Mouse (Mus musculus) right cerebral cortex, postnatal 25 days (tissue): Measurements from ENCODE around the gene Xndc1.

Source experiments
- DNase-seq: peaks from one replicate; pipeline ENCODE4 v3.0.0; 2022

The Xndc1 gene

DNA sequence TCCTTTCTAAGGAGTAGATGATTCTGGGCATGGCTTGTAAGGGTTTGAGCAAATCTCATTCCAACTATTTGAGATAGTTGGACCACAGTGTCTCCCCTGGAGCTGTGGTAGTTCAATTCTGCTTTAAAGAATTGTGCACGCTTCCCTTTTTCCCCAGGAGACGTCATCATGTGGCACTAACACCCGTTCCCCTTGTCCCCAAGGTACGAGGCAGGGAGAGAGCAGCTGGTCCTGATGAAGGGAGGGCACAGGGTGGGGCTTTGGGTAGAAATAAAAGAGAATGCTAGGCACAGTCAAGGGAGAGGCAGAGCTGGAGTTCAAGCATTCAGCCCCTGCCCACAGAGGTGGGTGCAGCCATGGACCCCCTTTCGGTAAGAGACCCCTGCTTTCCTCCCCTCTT is 17.5 kb downstream of the Xndc1 start, which contains the start of gene Trpc2:
Trpc2 (plus strand) TSS at position 301 of the 400 bp plus-strand sequence.
- no peak for DNase-seq

DNA sequence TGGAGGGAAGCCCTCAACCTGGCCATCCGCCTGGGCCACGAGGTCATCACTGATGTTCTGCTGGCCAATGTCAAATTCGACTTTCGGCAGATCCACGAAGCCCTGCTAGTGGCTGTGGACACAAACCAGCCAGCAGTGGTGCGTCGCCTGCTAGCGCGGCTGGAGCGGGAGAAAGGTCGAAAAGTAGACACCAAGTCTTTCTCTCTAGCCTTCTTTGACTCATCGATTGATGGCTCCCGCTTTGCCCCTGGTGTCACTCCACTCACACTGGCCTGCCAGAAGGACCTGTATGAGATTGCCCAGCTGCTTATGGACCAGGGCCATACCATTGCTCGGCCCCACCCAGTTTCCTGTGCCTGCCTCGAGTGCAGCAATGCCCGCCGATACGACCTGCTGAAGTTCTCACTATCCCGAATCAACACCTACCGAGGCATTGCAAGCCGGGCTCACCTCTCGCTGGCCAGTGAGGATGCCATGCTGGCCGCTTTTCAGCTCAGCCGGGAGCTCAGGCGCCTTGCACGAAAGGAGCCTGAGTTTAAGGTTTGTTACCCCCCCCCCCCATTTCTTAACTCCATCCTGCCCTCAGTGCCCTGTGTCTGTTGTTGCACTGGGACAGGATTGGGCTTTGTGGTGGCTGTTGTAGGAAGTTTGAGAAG is 18.9 kb downstream of the Xndc1 start:
- DNase-seq = no peak

- DNase-seq = peak; percentile 25
These were observed 22.0 kb downstream of the Xndc1 start for GRCm38 (mm10) chr7:102087336-102087735.

DNA sequence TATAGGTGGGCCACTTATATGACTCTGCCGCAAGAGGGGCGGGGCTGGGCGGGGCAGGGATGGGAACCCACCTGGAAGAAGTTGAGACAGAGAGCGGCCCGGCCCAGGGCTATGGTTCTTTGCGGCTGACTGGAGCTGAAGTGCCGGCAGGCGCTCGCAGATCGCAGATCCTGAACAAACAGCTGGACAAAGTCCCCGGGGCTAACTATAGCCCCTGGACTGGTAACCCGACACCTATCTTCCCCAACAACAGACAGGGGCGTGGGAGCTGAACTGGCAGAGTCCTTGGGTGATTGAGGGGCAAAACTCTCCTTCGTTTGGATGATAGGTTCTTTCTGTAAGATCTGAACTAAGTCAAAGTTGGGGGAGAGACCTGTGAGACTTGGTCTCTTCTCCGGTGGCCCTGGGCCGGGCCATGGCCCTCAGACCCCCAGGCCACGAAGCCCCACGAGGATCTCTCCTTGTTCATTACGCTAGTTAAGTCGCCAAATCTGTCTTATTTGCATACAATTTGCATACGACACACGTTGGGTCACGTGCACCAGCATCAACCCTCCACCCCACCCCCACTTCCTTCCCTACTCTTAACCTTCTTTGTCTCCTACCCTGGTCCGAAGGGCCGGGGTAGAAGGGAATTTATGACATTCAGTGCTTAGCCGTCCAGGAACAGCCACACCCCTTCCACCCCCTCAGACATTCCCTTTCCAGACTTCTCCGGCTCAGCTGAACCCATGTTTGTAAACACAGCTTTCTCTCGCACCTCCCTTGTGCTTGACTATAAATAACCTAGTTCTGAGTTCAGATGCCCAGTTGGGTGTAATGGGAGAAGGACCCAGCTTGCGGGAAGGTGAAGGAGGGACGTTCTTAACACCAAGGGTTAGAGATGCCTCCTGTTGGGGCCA is 34.7 kb downstream of the Xndc1 start:
- no peak for DNase-seq

- no peak for DNase-seq
These were observed 35.6 kb downstream of the Xndc1 start for GRCm38 (mm10) chr7:102100868-102101267.

DNA sequence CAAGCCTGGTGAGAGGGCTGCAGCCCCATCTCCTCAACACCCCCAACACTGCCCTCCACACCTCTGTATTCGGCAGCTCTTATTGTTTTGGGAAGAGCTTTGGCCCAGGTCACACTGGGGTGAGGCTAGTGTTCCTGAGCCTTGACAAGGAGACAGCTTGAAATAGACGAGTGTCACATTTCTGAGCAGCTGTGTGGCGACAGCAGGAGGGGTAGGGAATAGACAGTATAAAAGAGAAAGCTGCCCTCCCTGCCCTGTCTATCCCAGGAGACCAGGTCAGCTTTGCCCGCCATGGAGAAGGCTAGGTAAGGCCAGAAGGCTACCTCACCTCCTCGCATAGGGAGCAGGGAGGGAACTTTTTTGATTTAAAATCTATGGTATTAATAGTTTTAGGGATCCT is 36.2 kb downstream of the Xndc1 start, which contains the start of gene Art1:
Art1 (plus strand) TSS at position 257 of the 400 bp plus-strand sequence.
- no peak for DNase-seq

GRCm38 (mm10) chr7:102102241-102102640 is 36.9 kb downstream of the Xndc1 start:
- DNase-seq = no peak

DNA sequence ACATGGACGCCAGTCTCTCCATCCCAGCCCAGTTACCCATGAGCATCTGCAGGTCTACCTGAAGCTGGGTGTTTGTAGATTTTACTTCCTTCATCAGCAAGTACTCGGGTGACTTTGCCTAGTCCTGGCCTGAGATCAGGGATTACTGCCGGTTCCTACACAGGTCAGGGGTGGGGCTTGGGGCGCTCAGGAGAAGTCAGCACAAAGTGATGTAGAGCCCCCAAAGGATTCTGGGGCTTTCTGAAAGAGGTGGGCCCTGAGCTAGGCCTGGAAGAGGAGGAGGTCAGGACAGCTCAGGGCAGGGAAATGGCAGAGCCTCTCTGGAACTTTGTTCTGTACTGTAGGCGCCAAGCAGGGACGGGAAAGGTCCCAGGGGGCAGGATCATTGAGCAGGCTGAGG is 37.4 kb downstream of the Xndc1 start:
- DNase-seq = no peak

- no peak for DNase-seq
These were observed 38.2 kb downstream of the Xndc1 start for GRCm38 (mm10) chr7:102103555-102103954.

DNA sequence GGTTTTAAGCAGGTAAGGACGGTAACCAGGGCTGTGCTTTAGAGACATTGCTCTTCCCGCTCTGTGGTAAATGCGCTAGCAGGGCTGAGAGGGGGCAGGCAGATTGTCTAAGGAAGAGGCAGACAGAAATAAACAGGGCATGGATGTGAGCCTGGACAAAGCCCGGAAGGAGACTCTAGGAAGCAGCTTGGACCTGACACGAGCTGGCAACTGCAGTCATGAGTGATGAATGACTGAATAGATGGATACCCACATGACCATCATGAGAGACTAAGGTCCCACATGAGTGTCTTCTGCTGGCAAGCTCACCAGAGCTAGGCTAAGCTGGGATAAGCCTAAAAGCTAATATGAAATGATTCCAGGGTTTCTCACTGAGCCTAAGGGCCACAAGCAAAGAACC is 38.8 kb downstream of the Xndc1 start:
- DNase-seq = no peak

DNA sequence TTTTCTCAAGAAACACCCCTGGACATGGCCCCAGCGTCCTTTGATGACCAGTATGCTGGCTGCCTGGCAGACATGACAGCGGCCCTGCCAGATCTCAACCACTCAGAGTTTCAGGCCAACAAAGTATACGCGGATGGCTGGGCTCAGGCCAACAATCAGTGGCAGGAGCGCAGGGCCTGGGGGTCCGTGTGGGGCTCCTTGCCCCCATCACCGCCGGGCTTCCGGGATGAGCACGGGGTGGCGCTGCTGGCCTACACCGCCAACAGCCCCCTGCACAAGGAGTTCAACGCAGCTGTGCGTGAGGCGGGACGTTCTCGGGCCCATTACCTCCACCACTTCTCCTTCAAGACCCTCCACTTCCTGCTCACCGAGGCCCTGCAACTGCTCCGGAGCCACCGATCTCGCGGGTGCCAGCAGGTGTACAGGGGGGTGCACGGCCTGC is 41.4 kb downstream of the Xndc1 start:
- no peak for DNase-seq

GRCm38 (mm10) chr7:102108206-102108605 is 42.9 kb downstream of the Xndc1 start:
- no peak for DNase-seq

- DNase-seq = no peak
These were observed 43.9 kb downstream of the Xndc1 start, which contains the start of gene Art5 for GRCm38 (mm10) chr7:102109171-102109570. Gene Art5 (minus strand): TSS chr7:102109489.

GRCm38 (mm10) chr7:102109746-102110145 is 44.4 kb downstream of the Xndc1 start:
- DNase-seq = no peak

DNA sequence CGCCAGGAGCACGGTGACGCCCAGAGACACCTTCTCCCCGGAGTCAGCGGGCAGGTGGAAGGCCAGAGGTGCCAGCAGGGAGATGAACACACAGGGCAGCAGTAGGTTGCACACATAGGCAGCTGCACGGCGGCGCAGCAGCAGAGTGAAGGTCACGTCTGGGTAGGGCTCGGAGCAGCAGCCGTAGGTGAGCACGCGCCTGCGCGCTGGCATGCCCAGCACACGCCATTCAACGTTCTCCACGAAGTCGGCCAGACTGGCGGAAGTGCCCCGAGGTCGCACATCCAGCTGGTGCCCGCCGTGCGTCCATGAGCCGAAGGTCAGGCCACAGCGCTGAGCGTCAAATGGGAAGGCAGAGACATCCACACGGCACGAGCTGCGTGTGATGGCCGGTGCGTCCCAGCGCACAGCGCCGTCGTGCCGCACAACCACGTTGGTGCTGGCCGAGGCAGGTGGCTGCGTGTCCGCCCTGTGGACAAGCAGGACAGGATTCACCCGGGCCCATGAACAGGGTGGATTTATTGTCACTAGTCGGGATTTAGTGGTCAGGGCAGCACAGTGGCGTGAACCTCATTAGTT is 47.9 kb downstream of the Xndc1 start:
- no peak for DNase-seq

GRCm38 (mm10) chr7:102116579-102117331 is 51.4 kb downstream of the Xndc1 start, which contains the start of gene Chrna10:
Gene Chrna10 (minus strand): TSS chr7:102116828.
- no peak for DNase-seq

GRCm38 (mm10) chr7:102117382-102117781 is 52.1 kb downstream of the Xndc1 start:
- no peak for DNase-seq

DNA sequence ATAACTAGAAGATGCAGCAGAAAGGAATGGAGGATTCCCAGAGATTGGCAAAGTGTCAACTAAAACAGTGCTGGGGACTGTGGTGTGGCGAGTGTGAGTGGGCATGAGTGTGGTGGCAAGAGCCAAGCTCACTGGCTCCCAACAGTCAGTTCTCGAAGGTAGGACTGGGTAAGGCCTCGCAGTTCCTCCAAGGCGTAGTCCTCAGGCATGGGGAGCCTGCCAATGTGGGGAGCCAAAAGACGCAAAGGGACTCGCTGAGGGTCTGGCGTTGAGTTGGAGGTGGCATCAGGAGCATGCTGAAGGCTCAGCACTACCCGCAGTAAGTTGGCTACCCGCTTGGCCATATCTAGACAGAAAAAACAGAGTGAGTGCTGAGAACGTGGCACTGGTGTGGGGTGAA is 55.0 kb downstream of the Xndc1 start:
- DNase-seq = no peak

- DNase-seq = no peak
These were observed 67.1 kb downstream of the Xndc1 start for GRCm38 (mm10) chr7:102132395-102132794.
